Mouse (Mus musculus) liver, postnatal 0 days (tissue): ENCODE results near the gene Spaar. TPM values are rescaled to one million over a fixed set of nuclear protein-coding genes. Genes with fewer than 3 reads are reported as not detected.

ENCODE experiments used
- ATAC-seq: fragments of 200-750 bp; cut with Nextera tagmentation; 2 replicates; pipeline ENCODE4 v1.8.0; 2017; ENCODE audit warnings: mild to moderate bottlenecking, moderate library complexity
- DNase-seq: peaks from one replicate; pipeline ENCODE4 v3.0.0-alpha.2; 2016
- H3K27ac ChIP-seq: fragments of 300-500 bp; sonication (generic); 2 replicates; pipeline ENCODE4 v1.5.1; 2014; ENCODE audit warnings: antibody characterized with exemption, moderate library complexity, mild to moderate bottlenecking, low read depth
- H3K27me3 ChIP-seq: fragments of 300-500 bp; sonication (generic); 2 replicates; pipeline ENCODE4 v1.6.1; 2014; ENCODE audit warnings: low read length, control low read depth, mixed read lengths; ENCODE audit not compliant: insufficient read depth
- H3K36me3 ChIP-seq: fragments of 300-500 bp; sonication (generic); replicated peaks from 2 replicates; pipeline ENCODE4 v1.6.1; 2014; ENCODE audit warnings: mild to moderate bottlenecking, control low read depth, low read length, moderate library complexity, mixed read lengths; ENCODE audit not compliant: insufficient read depth
- H3K4me1 ChIP-seq: fragments of 300-500 bp; sonication (generic); 2 replicates; pipeline ENCODE4 v1.6.1; 2014; ENCODE audit warnings: antibody characterized with exemption, mild to moderate bottlenecking, control low read depth; ENCODE audit not compliant: insufficient read depth
- H3K4me2 ChIP-seq: fragments of 300-500 bp; sonication (generic); 2 replicates; pipeline ENCODE4 v1.6.1; 2014; ENCODE audit warnings: low read depth, mild to moderate bottlenecking, low read length, moderate library complexity, mixed read lengths
- H3K4me3 ChIP-seq: fragments of 300-500 bp; sonication (generic); 2 replicates; pipeline ENCODE4 v1.5.1; 2014; ENCODE audit warnings: low read depth, low read length
- H3K9ac ChIP-seq: fragments of 300-500 bp; sonication (generic); replicated peaks from 2 replicates; pipeline ENCODE4 v1.6.1; 2014; ENCODE audit warnings: mild to moderate bottlenecking, moderate library complexity
- H3K9me3 ChIP-seq: fragments of 300-500 bp; sonication (generic); 2 replicates; pipeline ENCODE4 v1.6.1; 2016; ENCODE audit warnings: mild to moderate bottlenecking, control low read depth, low read length, mixed read lengths
- CTCF ChIP-seq: sonication (generic); IDR thresholded peaks from 2 replicates; pipeline ENCODE4 v1.5.1; 2016; ENCODE audit warnings: antibody characterized with exemption, low read depth
- EP300 ChIP-seq: IDR thresholded peaks from 2 replicates; pipeline ENCODE4 v1.6.1; 2016; ENCODE audit warnings: antibody characterized with exemption, low read depth, mild to moderate bottlenecking
- WGBS: fragments of 180-500 bp; shearing (Covaris S2); extraction: QIAGEN DNeasy Blood & Tissue Kit; methylation state at CpG from one replicate; pipeline ENCODE4 v1.1.7; 2014; ENCODE audit not compliant: insufficient replicate concordance; 5-methylcytosine and 5-hydroxymethylcytosine counted together
- polyA plus RNA-seq: library from polyadenylated mRNA; unstranded; fragments of >200 nt; fragmentation: Nextera tagmentation; extraction: Ambion mirVana; gene quantifications from 2 replicates; pipeline ENCODE4 v1.2.1, GENCODE M21; 2015

The Spaar gene
- polyA plus RNA-seq, 1 experiment from 2014 or later: 0.07 TPM

DNA sequence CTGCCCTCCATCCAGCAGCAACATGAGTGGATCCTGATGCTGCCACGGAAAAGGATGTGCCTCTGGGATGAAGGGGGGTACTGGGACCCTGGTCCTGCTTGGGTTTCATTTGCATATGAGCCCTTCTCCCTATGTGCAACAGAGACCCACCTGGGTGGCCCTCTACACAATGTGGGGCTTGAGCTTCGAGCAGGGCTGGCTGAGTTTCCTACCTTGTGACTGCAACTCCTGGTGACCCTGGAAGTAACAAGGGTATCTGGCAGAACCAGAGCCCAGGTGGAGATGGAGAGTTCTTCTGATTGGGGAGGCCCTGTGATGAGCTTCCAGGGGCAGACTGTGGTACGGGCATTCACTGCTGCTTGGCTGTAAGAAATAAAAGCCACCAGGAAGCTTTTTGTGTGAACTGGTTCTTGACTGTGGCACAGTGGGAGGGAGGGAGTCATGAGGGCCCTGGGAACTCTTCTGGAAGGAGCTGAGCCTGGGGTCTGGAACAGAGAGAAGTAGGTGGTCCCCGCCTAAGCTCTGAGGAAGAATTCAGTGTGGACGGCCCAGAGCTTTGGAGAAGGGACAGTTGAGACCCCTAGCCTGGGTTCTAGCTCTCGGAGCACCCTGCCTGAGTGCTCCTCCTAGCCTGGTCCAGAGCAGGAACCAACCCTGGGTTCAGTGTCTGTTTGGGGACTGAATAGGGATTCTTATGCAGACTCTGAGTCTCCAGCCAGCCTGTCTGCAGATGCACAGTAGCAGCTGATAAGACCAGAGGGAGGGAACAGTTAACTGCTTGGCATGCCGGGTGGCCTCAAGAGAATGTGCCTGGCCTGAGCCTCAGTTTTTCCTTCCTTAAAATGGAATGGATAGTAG, 1.9 kb upstream of the Spaar start:
- no peak for DNase-seq
- Histone ChIP-seq H3K9me3 (no peaks in the 10 kb centered on the region), H3K9ac (no peak overlapping the region), H3K27me3 (no peaks in the 10 kb centered on the region), H3K36me3 (no peaks in the 10 kb centered on the region), H3K4me1 (peaks cover 2% of the 10 kb centered on the region), H3K4me2 (no peak overlapping the region), H3K27ac (peak overlapping the region; percentile 70), H3K4me3 (no peak overlapping the region)
- WGBS: 57% methylated on average over 7 of the region's 7 CpGs
- TF ChIP-seq EP300: no peak
- no peak for TF ChIP-seq CTCF
- peak; percentile 43; the same call in 1 of the 2 replicates for ATAC-seq

DNA sequence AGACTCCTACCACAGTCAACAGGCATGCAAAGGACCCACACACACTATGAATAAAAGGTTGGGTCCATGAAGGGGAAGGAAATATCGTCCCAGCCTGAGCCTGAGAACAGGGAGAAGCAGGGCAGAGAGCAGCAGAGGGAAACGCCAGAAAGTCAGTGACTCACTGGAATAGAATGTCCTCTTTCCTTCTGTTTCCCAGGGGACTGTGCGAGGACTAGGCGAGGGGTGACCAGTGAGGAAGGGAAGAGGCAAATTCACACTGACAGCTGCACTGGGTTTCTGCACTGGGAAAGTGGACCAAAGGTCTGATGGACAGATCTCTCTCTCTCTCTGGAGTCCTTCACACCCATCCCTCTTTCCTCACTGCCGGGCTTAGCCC, 1.3 kb upstream of the Spaar start:
- H3K9me3 ChIP-seq: no peaks in the 10 kb centered on the region
- no peak overlapping the region for H3K4me3 ChIP-seq
- ATAC-seq (peak; percentile 75), DNase-seq (no peak)
- no peaks in the 10 kb centered on the region for H3K36me3 ChIP-seq
- TF ChIP-seq CTCF (no peak), EP300 (peak; percentile 37; the same call in 1 of the 2 replicates)
- H3K27ac ChIP-seq: peak overlapping the region; percentile 70
- H3K4me2 ChIP-seq: no peak overlapping the region
- H3K4me1 ChIP-seq: peaks cover 2% of the 10 kb centered on the region
- WGBS: 42% methylated on average over 5 of the region's 5 CpGs
- H3K9ac ChIP-seq: no peak overlapping the region
- no peaks in the 10 kb centered on the region for H3K27me3 ChIP-seq

DNA sequence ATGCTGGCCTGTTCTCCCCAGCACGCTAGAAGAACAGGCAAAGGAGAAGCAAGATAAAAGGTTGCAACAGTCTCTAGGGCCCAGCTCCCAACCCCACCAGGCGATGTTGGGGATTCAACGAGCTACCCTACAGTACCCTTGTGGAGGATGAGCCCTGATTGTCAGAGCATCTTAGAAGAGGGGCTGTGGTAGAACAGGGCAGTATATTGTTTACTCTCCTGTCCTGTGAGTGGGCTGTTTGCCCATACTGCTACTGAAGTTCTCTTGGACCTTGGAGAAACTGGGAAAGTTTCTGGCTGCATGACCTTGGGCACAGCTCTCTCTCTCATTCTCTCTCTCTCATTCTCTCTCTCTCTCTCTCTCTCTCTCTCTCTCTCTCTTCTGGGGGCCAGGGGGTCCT, 708 bp upstream of the Spaar start:
- Histone ChIP-seq H3K27me3 (no peaks in the 10 kb centered on the region), H3K4me1 (peaks cover 2% of the 10 kb centered on the region), H3K27ac (peak overlapping the region; percentile 70), H3K4me2 (no peak overlapping the region), H3K4me3 (no peak overlapping the region), H3K36me3 (no peaks in the 10 kb centered on the region), H3K9ac (no peak overlapping the region), H3K9me3 (no peaks in the 10 kb centered on the region)
- no peak for DNase-seq
- WGBS: 23% methylated on average over 3 of the region's 3 CpGs
- ATAC-seq: no peak
- TF ChIP-seq EP300 (no peak), CTCF (no peak)

DNA sequence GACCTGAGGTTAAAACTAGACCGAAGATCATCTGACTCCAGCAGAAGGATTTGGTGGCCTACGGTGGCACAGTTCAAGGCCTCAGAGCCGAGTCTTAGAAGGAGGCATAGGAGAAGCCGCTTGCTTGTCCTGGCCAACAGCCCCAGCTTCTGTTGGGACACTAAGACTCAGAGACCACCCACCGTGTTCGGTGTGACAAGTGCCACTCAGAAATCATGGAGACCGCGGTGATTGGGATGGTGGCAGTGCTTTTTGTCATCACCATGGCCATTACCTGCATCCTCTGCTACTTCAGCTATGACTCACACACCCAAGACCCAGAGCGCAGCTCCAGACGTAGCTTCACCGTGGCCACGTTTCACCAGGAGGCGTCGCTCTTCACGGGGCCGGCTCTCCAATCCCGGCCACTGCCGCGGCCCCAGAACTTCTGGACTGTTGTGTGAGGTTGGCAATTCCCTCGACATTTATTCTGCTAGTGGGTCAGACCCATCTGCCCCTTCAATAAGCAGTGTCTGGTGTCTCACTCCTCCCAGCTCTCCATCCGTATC, 990 bp downstream of the Spaar start:
- Histone ChIP-seq H3K9me3 (no peaks in the 10 kb centered on the region), H3K27me3 (no peaks in the 10 kb centered on the region), H3K4me1 (peaks cover 2% of the 10 kb centered on the region), H3K4me3 (no peak overlapping the region), H3K36me3 (no peaks in the 10 kb centered on the region), H3K9ac (no peak overlapping the region), H3K4me2 (no peak overlapping the region), H3K27ac (no peak overlapping the region)
- no peak for ATAC-seq
- WGBS: 67% methylated on average over 21 of the region's 21 CpGs
- 0 out of 2 replicates have a peak, but pooled peaks have one; percentile 11 for TF ChIP-seq CTCF
- no peak for TF ChIP-seq EP300
- DNase-seq: no peak

DNA sequence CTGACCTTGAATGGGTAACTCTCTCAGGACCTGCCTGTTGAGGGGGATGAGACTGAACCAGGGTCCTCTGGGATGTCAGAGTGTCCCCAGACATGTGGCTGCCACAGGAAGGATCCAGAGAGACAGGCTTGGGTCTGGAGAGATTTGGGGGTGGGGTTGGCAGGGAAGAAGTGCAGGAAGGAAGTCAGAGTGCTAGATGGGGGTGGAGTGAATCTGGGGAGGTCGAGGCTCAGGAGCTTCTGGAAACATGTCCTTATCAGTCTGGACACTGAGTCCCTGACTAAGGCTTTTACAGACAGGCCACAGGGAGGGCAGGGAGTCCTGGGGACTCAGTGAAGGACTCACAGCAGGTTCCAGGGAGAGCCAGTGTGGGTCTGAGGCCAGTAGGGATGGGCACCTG, 2.3 kb downstream of the Spaar start:
- no peak overlapping the region for H3K9ac ChIP-seq
- H3K4me3 ChIP-seq: no peak overlapping the region
- WGBS: 11% methylated on average over 1 of the region's 1 CpGs
- no peak overlapping the region for H3K27ac ChIP-seq
- no peak for ATAC-seq
- H3K27me3 ChIP-seq: no peaks in the 10 kb centered on the region
- TF ChIP-seq EP300 (no peak), CTCF (no peak)
- no peaks in the 10 kb centered on the region for H3K9me3 ChIP-seq
- H3K4me2 ChIP-seq: no peak overlapping the region
- peaks cover 2% of the 10 kb centered on the region; the same call in 1 of the 2 replicates for H3K4me1 ChIP-seq
- no peaks in the 10 kb centered on the region for H3K36me3 ChIP-seq
- DNase-seq: no peak

DNA sequence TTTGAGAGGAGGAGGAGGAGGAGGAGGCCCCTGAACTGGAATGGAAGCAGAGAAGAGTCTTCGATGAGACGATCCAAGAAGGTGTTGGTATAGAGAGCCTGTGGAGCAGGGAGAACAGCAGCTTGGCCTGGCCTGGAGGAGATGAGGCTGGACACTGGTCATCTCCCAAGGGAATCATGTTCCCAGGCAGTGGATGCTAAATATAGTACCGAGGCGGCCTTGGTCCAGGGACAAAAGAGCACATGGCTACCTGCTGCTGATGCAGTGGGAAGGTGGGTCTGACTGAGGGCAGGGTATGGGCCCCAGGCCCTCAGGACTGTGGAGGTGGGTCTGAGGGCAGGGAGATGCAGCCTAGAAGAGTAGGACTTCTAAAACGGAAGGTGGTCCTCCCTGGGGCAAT, 3.4 kb downstream of the Spaar start:
- no peak for ATAC-seq
- Histone ChIP-seq H3K36me3 (no peaks in the 10 kb centered on the region), H3K9me3 (no peaks in the 10 kb centered on the region), H3K27me3 (no peaks in the 10 kb centered on the region), H3K9ac (no peak overlapping the region), H3K4me2 (no peak overlapping the region), H3K4me1 (peaks cover under 1% of the 10 kb centered on the region; the same call in 1 of the 2 replicates), H3K27ac (no peak overlapping the region), H3K4me3 (no peak overlapping the region)
- no peak for DNase-seq
- no peak for TF ChIP-seq EP300
- no peak for TF ChIP-seq CTCF
- 77% methylated on average over 5 of the region's 5 CpGs for WGBS
